Mouse (Mus musculus): ENCODE data around the gene Plxnc1. TPM values are rescaled to one million over a fixed set of nuclear protein-coding genes. Genes with fewer than 3 reads are reported as not detected.

Plxnc1 gene
- total RNA-seq, 2 experiments from 2014 or later = 2.0 to 2.6 TPM

GRCm38 (mm10) chr10:94923337-94923762 is 21.3 kb downstream of the Plxnc1 start:
- intact Hi-C loops (cut with DNase I) = no loop called here
- no peak for DNase-seq (ENCODE audit: low spot score)

- no peak for DNase-seq (ENCODE audit: low spot score)
Observed at GRCm38 (mm10) chr10:94922848-94923247, 21.8 kb downstream of the Plxnc1 start.

GRCm38 (mm10) chr10:94921751-94922150 is 22.9 kb downstream of the Plxnc1 start:
- intact Hi-C loops (cut with DNase I) = no loop called here

More at GRCm38 (mm10) chr10:94922848-94923247, 21.8 kb downstream of the Plxnc1 start:
- intact Hi-C loops (cut with DNase I) = no loop called here

GRCm38 (mm10) chr10:94920526-94920925 is 24.1 kb downstream of the Plxnc1 start:
- no peak for DNase-seq (ENCODE audit: low spot score)
- intact Hi-C loops (cut with DNase I) = no loop called here

More at GRCm38 (mm10) chr10:94921751-94922150, 22.9 kb downstream of the Plxnc1 start:
- DNase-seq (ENCODE audit: low spot score) = no peak

- intact Hi-C loops (cut with DNase I) = no loop called here
- no peak for DNase-seq (ENCODE audit: low spot score)
Observed at GRCm38 (mm10) chr10:94919960-94920359, 24.7 kb downstream of the Plxnc1 start.

GRCm38 (mm10) chr10:94919552-94919951 is 25.1 kb downstream of the Plxnc1 start:
- intact Hi-C loops (cut with DNase I) = no loop called here
- no peak for DNase-seq (ENCODE audit: low spot score)

GRCm38 (mm10) chr10:94918618-94919017 is 26.0 kb downstream of the Plxnc1 start:
- intact Hi-C loops (cut with DNase I) = no loop called here
- DNase-seq (ENCODE audit: low spot score) = no peak

- intact Hi-C loops (cut with DNase I) = no loop called here
- DNase-seq (ENCODE audit: low spot score) = no peak
Observed at GRCm38 (mm10) chr10:94917990-94918389, 26.6 kb downstream of the Plxnc1 start.

GRCm38 (mm10) chr10:94917354-94917753 is 27.3 kb downstream of the Plxnc1 start:
- DNase-seq (ENCODE audit: low spot score) = no peak
- intact Hi-C loops (cut with DNase I) = no loop called here

GRCm38 (mm10) chr10:94916610-94917009 is 28.0 kb downstream of the Plxnc1 start:
- intact Hi-C loops (cut with DNase I) = no loop called here
- DNase-seq (ENCODE audit: low spot score) = no peak

GRCm38 (mm10) chr10:94915746-94916145 is 28.9 kb downstream of the Plxnc1 start:
- DNase-seq (ENCODE audit: low spot score) = no peak
- intact Hi-C loops (cut with DNase I) = no loop called here

- intact Hi-C loops (cut with DNase I) = no loop called here
- DNase-seq (ENCODE audit: low spot score) = no peak
Observed at GRCm38 (mm10) chr10:94914081-94914480, 30.6 kb downstream of the Plxnc1 start.

- intact Hi-C loops (cut with DNase I) = no loop called here
- no peak for DNase-seq (ENCODE audit: low spot score)
Observed at GRCm38 (mm10) chr10:94913336-94913739, 31.3 kb downstream of the Plxnc1 start.

- intact Hi-C loops (cut with DNase I) = no loop called here
- no peak for DNase-seq (ENCODE audit: low spot score)
Observed at GRCm38 (mm10) chr10:94912551-94912950, 32.1 kb downstream of the Plxnc1 start.

- intact Hi-C loops (cut with DNase I) = no loop called here
Observed at GRCm38 (mm10) chr10:94911102-94911501, 33.5 kb downstream of the Plxnc1 start.

GRCm38 (mm10) chr10:94910570-94910969 is 34.1 kb downstream of the Plxnc1 start:
- intact Hi-C loops (cut with DNase I) = no loop called here
- DNase-seq (ENCODE audit: low spot score) = no peak

More at GRCm38 (mm10) chr10:94911102-94911501, 33.5 kb downstream of the Plxnc1 start:
- DNase-seq (ENCODE audit: low spot score) = no peak

GRCm38 (mm10) chr10:94909789-94910188 is 34.8 kb downstream of the Plxnc1 start:
- intact Hi-C loops (cut with DNase I) = no loop called here
- DNase-seq (ENCODE audit: low spot score) = no peak

- no peak for DNase-seq (ENCODE audit: low spot score)
- intact Hi-C loops (cut with DNase I) = no loop called here
Observed at GRCm38 (mm10) chr10:94908976-94909717, 35.5 kb downstream of the Plxnc1 start.

GRCm38 (mm10) chr10:94905689-94906473 is 38.8 kb downstream of the Plxnc1 start:
- no peak for DNase-seq (ENCODE audit: low spot score)
- intact Hi-C loops (cut with DNase I) = no loop called here

- intact Hi-C loops (cut with DNase I) = no loop called here
- no peak for DNase-seq (ENCODE audit: low spot score)
Observed at GRCm38 (mm10) chr10:94905219-94905618, 39.4 kb downstream of the Plxnc1 start.

- intact Hi-C loops (cut with DNase I) = no loop called here
- no peak for DNase-seq (ENCODE audit: low spot score)
Observed at GRCm38 (mm10) chr10:94896950-94897349, 47.7 kb downstream of the Plxnc1 start.
